Mouse (Mus musculus) megakaryocyte progenitor cell, adult 5-6 weeks (primary cell): Measurements from ENCODE around the gene Krtcap3. TPM values are rescaled to one million over a fixed set of nuclear protein-coding genes. Genes with fewer than 3 reads are reported as not detected.

Experiments used
- ATAC-seq: replicated peaks from 2 replicates; pipeline ENCODE4 v1.8.0; 2016; ENCODE audit warnings: mild to moderate bottlenecking, moderate TSS enrichment, inconsistent platforms; ENCODE audit not compliant: poor library complexity
- total RNA-seq, 2 experiments: library from RNA; stranded (forward) in 1 of 2; stranded (reverse) in 1 of 2; fragments of 157-497, 149-512 nt in 1 of 2; fragments of 200-1000 nt in 1 of 2; gene quantifications; 2 replicates each; pipeline versions ENCODE4 v1.2.3 to v1.2.4; 2015 to 2017

Gene Krtcap3
- total RNA-seq, 2 experiments from 2014 or later: 1.3 to 4.1 TPM

DNA sequence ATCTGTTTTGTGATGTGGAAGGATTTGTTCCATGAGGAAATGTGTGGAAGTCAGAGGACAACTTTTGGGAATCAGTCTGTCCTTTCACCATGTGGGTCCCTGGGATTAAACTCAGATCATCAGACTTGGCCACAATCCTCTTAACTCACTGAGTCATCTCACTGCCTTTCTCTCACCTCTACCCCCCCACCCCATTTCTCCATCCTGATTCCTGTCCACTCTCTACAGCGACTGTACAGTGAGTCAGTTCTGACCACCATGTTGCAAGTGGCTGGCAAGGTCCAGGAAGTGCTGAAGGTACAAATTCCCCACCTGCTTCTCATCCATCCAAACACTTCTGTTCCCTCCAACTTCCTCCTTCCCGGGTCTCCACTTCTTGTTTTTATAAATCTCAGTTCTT is 47.0 kb downstream of the Krtcap3 start:
- ATAC-seq: no peak

GRCm38 (mm10) chr5:31301866-31302265 is 50.4 kb downstream of the Krtcap3 start:
- no peak for ATAC-seq

Other genes starting within 250 kb of the Krtcap3 start
- gene Atraid, start 203.4 kb upstream of the Krtcap3 start, total RNA-seq (2015): 81.4 and 113 TPM in 2 replicates
- 64.1 and 66.4 TPM in 2 replicates for gene Atraid, start 203.4 kb upstream of the Krtcap3 start, total RNA-seq (2017)
- gene Slc5a6, start 202.8 kb upstream of the Krtcap3 start, total RNA-seq (2015): 3.5 and 4.8 TPM in 2 replicates
- gene Slc5a6, start 202.8 kb upstream of the Krtcap3 start, total RNA-seq (2017): 7.5 and 8.9 TPM in 2 replicates
- 43.4 and 51.2 TPM in 2 replicates for gene Cad, start 196.9 kb upstream of the Krtcap3 start, total RNA-seq (2015)
- gene Cad, start 196.9 kb upstream of the Krtcap3 start, total RNA-seq (2017): 28.6 and 28.9 TPM in 2 replicates
- not detected in 2 replicates for gene Dnajc5g, start 145.4 kb upstream of the Krtcap3 start, total RNA-seq (2015)
- not detected in 2 replicates for gene Dnajc5g, start 145.4 kb upstream of the Krtcap3 start, total RNA-seq (2017)
- gene Slc30a3, start 143.5 kb upstream of the Krtcap3 start, total RNA-seq (2015): not detected in 2 replicates
- not detected in 2 replicates for gene Slc30a3, start 143.5 kb upstream of the Krtcap3 start, total RNA-seq (2017)
- gene Trim54, start 135.0 kb upstream of the Krtcap3 start, total RNA-seq (2015): not detected in 2 replicates
- not detected in 2 replicates for gene Trim54, start 135.0 kb upstream of the Krtcap3 start, total RNA-seq (2017)
- not detected in 2 replicates for gene Ucn, start 112.9 kb upstream of the Krtcap3 start, total RNA-seq (2015)
- gene Ucn, start 112.9 kb upstream of the Krtcap3 start, total RNA-seq (2017): not detected in 2 replicates
- 27.1 and 35.3 TPM in 2 replicates for gene Mpv17, start 97.4 kb upstream of the Krtcap3 start, total RNA-seq (2015)
- 18.0 and 32.8 TPM in 2 replicates for gene Mpv17, start 97.4 kb upstream of the Krtcap3 start, total RNA-seq (2017)
- gene Gm29609, start 71.8 kb upstream of the Krtcap3 start, total RNA-seq (2015): 0.35 and 0.59 TPM in 2 replicates
- gene Gm29609, start 71.8 kb upstream of the Krtcap3 start, total RNA-seq (2017): 0.10 TPM in 1 of 2 replicates, not detected in the other
- gene Gtf3c2, start 71.5 kb upstream of the Krtcap3 start, total RNA-seq (2015): 72.1 and 83.7 TPM in 2 replicates
- gene Gtf3c2, start 71.5 kb upstream of the Krtcap3 start, total RNA-seq (2017): 46.9 and 63.5 TPM in 2 replicates
- gene Snx17, start 58.5 kb upstream of the Krtcap3 start, total RNA-seq (2015): 52.1 and 54.2 TPM in 2 replicates
- gene Snx17, start 58.5 kb upstream of the Krtcap3 start, total RNA-seq (2017): 31.5 and 40.7 TPM in 2 replicates
- gene Eif2b4, start 58.3 kb upstream of the Krtcap3 start, total RNA-seq (2015): 27.8 and 33.1 TPM in 2 replicates
- gene Eif2b4, start 58.3 kb upstream of the Krtcap3 start, total RNA-seq (2017): 36.7 and 41.9 TPM in 2 replicates
- 7.1 and 7.3 TPM in 2 replicates for gene Zfp513, start 49.4 kb upstream of the Krtcap3 start, total RNA-seq (2015)
- gene Zfp513, start 49.4 kb upstream of the Krtcap3 start, total RNA-seq (2017): 4.3 and 4.5 TPM in 2 replicates
- 109 and 131 TPM in 2 replicates for gene Ppm1g, start 31.0 kb upstream of the Krtcap3 start, total RNA-seq (2015)
- 168 and 213 TPM in 2 replicates for gene Ppm1g, start 31.0 kb upstream of the Krtcap3 start, total RNA-seq (2017)
- 39.2 and 39.4 TPM in 2 replicates for gene Nrbp1, start 10.8 kb upstream of the Krtcap3 start, total RNA-seq (2015)
- 77.5 and 98.0 TPM in 2 replicates for gene Nrbp1, start 10.8 kb upstream of the Krtcap3 start, total RNA-seq (2017)
- not detected in 2 replicates for gene Gm9970, start 10.5 kb upstream of the Krtcap3 start, total RNA-seq (2015)
- gene Gm9970, start 10.5 kb upstream of the Krtcap3 start, total RNA-seq (2017): 0.25 TPM in 1 of 2 replicates, not detected in the other
- gene Ift172, start 39.4 kb downstream of the Krtcap3 start, total RNA-seq (2015): 7.3 and 11.1 TPM in 2 replicates
- 20.8 and 33.0 TPM in 2 replicates for gene Ift172, start 39.4 kb downstream of the Krtcap3 start, total RNA-seq (2017)
- not detected in 2 replicates for gene Fndc4, start 44.4 kb downstream of the Krtcap3 start, total RNA-seq (2015)
- gene Fndc4, start 44.4 kb downstream of the Krtcap3 start, total RNA-seq (2017): not detected in 2 replicates
- gene Gckr, start 45.8 kb downstream of the Krtcap3 start, total RNA-seq (2015): not detected in 2 replicates
- gene Gckr, start 45.8 kb downstream of the Krtcap3 start, total RNA-seq (2017): not detected in 2 replicates
- gene Zfp512, start 200.7 kb downstream of the Krtcap3 start, total RNA-seq (2015): 10.3 and 12.5 TPM in 2 replicates
- 25.3 and 35.0 TPM in 2 replicates for gene Zfp512, start 200.7 kb downstream of the Krtcap3 start, total RNA-seq (2017)
- 0.05 TPM in 1 of 2 replicates, not detected in the other for gene 4930548H24Rik, start 234.0 kb downstream of the Krtcap3 start, total RNA-seq (2015)
- gene 4930548H24Rik, start 234.0 kb downstream of the Krtcap3 start, total RNA-seq (2017): 0.37 and 0.68 TPM in 2 replicates
- 19.6 and 23.1 TPM in 2 replicates for gene Gpn1, start 243.1 kb downstream of the Krtcap3 start, total RNA-seq (2015)
- gene Gpn1, start 243.1 kb downstream of the Krtcap3 start, total RNA-seq (2017): 31.6 and 48.5 TPM in 2 replicates